Mouse (Mus musculus) spleen, adult 2 months (tissue): ENCODE data around the gene Iqschfp.

ENCODE experiments used
- CTCF ChIP-seq: fragments of 200-500 bp; IDR thresholded peaks from 2 replicates; pipeline ENCODE4 v1.5.1; 2011; ENCODE audit warnings: mild to moderate bottlenecking, inconsistent platforms; ENCODE audit not compliant: insufficient read depth, insufficient read length, insufficient replicate concordance; ENCODE audit errors: extremely low read depth
- POLR2A ChIP-seq: fragments of 200-500 bp; IDR thresholded peaks from 2 replicates; pipeline ENCODE4 v1.6.1; 2011; ENCODE audit warnings: low read depth, low read length, inconsistent platforms

DNA sequence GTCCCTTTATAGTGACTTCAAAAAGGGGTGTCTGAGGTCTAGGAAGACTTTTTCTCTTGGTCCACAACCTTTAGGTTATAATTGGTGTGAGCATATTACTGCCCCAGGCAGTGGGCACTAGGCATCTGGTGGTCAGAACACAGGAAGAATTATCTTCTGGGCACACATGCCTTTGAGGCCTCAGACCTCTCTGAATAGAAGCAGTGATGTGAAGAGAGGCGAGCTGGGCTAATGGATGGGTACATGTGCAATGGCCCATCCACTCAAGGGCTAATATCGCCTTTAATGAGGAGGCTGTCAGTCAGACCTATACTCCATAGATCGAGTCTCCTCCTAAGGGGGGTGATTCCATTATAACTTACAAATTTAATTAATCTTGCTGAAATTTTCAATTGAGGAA lies 7.7 kb upstream of the Iqschfp start:
- TF ChIP-seq POLR2A = no peak
- no peak for TF ChIP-seq CTCF
